Mouse (Mus musculus): ENCODE measurements around the gene Nme1. TPM values are rescaled to one million over a fixed set of nuclear protein-coding genes. Genes with fewer than 3 reads are reported as not detected.

Gene Nme1
- polyA plus RNA-seq (2014; fragmentation: Nextera tagmentation; extraction: Ambion mirVana): 154 and 155 TPM in 2 replicates

GRCm38 (mm10) chr11:93968005-93968847 lies at the start of gene Nme1, which contains the start of gene Gm20390:
Gene Nme1, minus strand, starts transcription at chr11:93968521.
Gene Gm20390, minus strand, starts transcription at chr11:93968293.
- WGBS: under 1% methylated on average over 40 of the region's 40 CpGs
- peak within 1 kb of the TSS; percentile 61 for H3K27ac ChIP-seq (ENCODE audit: low read length)
- no peaks in the 10 kb centered on the region for H3K9me3 ChIP-seq (ENCODE audit: control insufficient read depth, low read depth, low read length)
- H3K4me2 ChIP-seq (replicated peaks; ENCODE audit: low read depth, low read length): peak within 1 kb of the TSS; percentile 83
- H3K9ac ChIP-seq (replicated peaks; ENCODE audit: low read depth, low read length): peak within 1 kb of the TSS; percentile 60
- peak within 1 kb of the TSS; percentile 72 for H3K4me3 ChIP-seq (ENCODE audit: low read depth, low read length)
- peaks cover 21% of the 10 kb centered on the region for H3K36me3 ChIP-seq (ENCODE audit: control insufficient read depth, insufficient read depth, low read length)
- 0 out of 2 replicates have a peak, but pooled peaks cover 4% of the 10 kb centered on the region for H3K4me1 ChIP-seq (ENCODE audit: control insufficient read depth, insufficient read depth, low read length)
- no peaks in the 10 kb centered on the region for H3K27me3 ChIP-seq (ENCODE audit: control insufficient read depth, insufficient read depth, low read length)
- ATAC-seq (ENCODE audit: insufficient number of reproducible peaks, insufficient read depth, low FRiP score, low read depth): peak; percentile 95

GRCm38 (mm10) chr11:94003346-94003745 lies 35.0 kb upstream of the Nme1 start:
- no peak overlapping the region for H3K27ac ChIP-seq (ENCODE audit: low read length)
- ATAC-seq (ENCODE audit: insufficient number of reproducible peaks, insufficient read depth, low FRiP score, low read depth): no peak
- 89% methylated on average over 2 of the region's 2 CpGs for WGBS
- no peak overlapping the region for H3K9ac ChIP-seq (replicated peaks; ENCODE audit: low read depth, low read length)
- no peaks in the 10 kb centered on the region for H3K36me3 ChIP-seq (ENCODE audit: control insufficient read depth, insufficient read depth, low read length)
- H3K4me2 ChIP-seq (replicated peaks; ENCODE audit: low read depth, low read length): no peak overlapping the region
- 0 out of 2 replicates have a peak, but pooled peaks cover under 1% of the 10 kb centered on the region for H3K4me1 ChIP-seq (ENCODE audit: control insufficient read depth, insufficient read depth, low read length)
- H3K4me3 ChIP-seq (ENCODE audit: low read depth, low read length): no peak overlapping the region
- no peaks in the 10 kb centered on the region for H3K9me3 ChIP-seq (ENCODE audit: control insufficient read depth, low read depth, low read length)
- H3K27me3 ChIP-seq (ENCODE audit: control insufficient read depth, insufficient read depth, low read length): no peaks in the 10 kb centered on the region

DNA sequence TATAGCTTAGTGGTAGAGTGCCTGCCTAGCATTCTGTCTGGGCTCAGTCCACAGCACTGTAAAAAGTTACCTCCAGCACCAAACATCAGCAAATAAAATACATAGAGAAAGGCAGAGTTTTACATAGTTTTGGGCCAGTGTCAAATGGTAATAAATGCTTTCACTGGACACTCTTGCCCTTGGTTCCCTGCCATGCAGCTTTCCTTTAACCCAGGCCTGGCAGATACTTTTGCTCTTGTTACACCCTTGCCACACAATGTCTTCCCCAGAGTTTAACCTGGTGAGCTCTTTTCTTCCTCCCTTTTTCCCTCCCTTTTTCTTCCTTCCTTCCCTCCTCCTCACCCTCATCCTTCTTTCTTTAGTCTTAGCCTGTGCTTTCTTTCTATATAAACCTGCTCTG lies 31.0 kb upstream of the Nme1 start:
- no peak for ATAC-seq (ENCODE audit: insufficient number of reproducible peaks, insufficient read depth, low FRiP score, low read depth)
- Histone ChIP-seq H3K36me3 (ENCODE audit: control insufficient read depth, insufficient read depth, low read length) (no peaks in the 10 kb centered on the region), H3K27ac (ENCODE audit: low read length) (no peak overlapping the region)

DNA sequence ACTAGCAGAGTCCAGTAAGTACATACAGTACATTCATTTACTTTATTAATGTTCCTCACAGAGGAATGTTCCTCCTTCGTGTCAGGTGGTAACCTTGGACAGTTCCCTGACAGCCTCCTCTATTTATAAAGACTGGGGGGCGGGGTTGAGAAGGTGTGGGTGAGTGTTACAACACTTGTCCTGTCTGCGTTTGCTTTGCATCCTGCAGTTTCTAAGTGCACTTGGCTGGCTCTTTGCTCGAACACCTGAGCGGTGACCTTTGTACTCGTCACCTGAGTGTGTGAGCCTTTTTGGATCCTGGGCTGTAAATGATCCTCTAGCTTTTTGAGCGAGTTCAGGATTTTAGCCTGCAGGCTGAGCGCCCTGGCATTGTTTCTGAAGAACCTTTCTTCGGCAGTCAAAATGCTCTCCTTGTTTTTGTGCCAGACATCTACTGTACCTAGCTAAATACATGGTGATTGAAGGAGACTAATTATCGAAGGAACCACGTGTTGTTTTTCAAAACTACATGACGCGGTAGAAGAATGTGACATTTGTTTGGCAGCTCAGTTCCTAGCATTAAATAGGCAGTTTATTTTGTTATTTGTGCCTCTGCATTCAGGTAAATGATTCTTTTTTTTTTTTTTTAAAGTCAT lies 28.9 kb upstream of the Nme1 start:
- Histone ChIP-seq H3K4me1 (ENCODE audit: control insufficient read depth, insufficient read depth, low read length) (peaks cover 14% of the 10 kb centered on the region), H3K4me2 (replicated peaks; ENCODE audit: low read depth, low read length) (peak overlapping the region; percentile 74), H3K27me3 (ENCODE audit: control insufficient read depth, insufficient read depth, low read length) (no peaks in the 10 kb centered on the region), H3K9ac (replicated peaks; ENCODE audit: low read depth, low read length) (peak overlapping the region; percentile 22), H3K9me3 (ENCODE audit: control insufficient read depth, low read depth, low read length) (no peaks in the 10 kb centered on the region), H3K36me3 (ENCODE audit: control insufficient read depth, insufficient read depth, low read length) (no peaks in the 10 kb centered on the region), H3K27ac (ENCODE audit: low read length) (no peak overlapping the region), H3K4me3 (ENCODE audit: low read depth, low read length) (peak overlapping the region; percentile 91)
- WGBS: 30% methylated on average over 13 of the region's 13 CpGs
- ATAC-seq (ENCODE audit: insufficient number of reproducible peaks, insufficient read depth, low FRiP score, low read depth): no peak

More for the DNA sequence above, 31.0 kb upstream of the Nme1 start:
- Histone ChIP-seq H3K4me3 (ENCODE audit: low read depth, low read length) (no peak overlapping the region), H3K4me2 (replicated peaks; ENCODE audit: low read depth, low read length) (no peak overlapping the region), H3K27me3 (ENCODE audit: control insufficient read depth, insufficient read depth, low read length) (no peaks in the 10 kb centered on the region), H3K9ac (replicated peaks; ENCODE audit: low read depth, low read length) (no peak overlapping the region), H3K4me1 (ENCODE audit: control insufficient read depth, insufficient read depth, low read length) (peaks cover 14% of the 10 kb centered on the region), H3K9me3 (ENCODE audit: control insufficient read depth, low read depth, low read length) (no peaks in the 10 kb centered on the region)

DNA sequence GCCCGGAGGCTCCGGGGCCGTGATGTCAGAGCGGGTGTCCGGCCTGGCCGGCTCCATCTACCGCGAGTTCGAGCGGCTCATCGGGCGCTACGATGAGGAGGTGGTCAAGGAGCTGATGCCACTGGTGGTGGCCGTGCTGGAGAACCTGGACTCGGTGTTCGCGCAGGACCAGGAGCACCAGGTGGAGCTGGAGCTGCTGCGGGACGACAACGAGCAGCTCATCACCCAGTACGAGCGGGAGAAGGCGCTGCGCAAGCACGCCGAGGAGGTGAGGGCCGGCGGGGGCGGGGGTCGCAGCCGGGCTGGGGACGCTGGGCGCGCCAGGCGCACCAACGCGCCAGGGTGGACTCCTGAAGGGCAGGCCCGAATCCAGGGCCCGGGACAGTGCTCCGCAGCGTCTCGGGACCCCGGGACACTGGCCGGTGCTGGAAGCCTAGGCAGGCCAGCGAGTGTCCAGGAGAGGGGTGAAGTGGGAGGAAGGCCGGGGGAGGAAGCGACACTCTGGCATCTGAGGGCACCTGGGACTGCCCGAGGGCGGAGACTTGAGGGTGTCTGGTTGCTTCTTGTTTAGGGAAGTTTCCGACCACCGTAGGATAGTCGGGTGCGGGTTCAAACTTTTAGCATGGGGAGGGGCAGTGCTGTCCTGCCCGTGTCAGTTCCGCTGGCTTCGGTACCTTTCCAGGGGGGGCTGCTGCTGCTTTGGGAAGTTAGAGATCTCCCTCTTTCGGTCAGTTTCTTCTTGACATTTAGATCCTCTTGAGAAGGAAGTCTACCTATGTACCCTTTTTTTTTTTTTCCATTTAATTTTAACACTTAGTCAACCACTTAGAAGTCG lies 28.2 kb upstream of the Nme1 start:
- Histone ChIP-seq H3K36me3 (ENCODE audit: control insufficient read depth, insufficient read depth, low read length) (no peaks in the 10 kb centered on the region), H3K4me2 (replicated peaks; ENCODE audit: low read depth, low read length) (peak overlapping the region; percentile 74), H3K9ac (replicated peaks; ENCODE audit: low read depth, low read length) (peak overlapping the region; percentile 92), H3K9me3 (ENCODE audit: control insufficient read depth, low read depth, low read length) (no peaks in the 10 kb centered on the region), H3K4me1 (ENCODE audit: control insufficient read depth, insufficient read depth, low read length) (peaks cover 14% of the 10 kb centered on the region), H3K27ac (ENCODE audit: low read length) (peak overlapping the region; percentile 98), H3K4me3 (ENCODE audit: low read depth, low read length) (peak overlapping the region; percentile 91), H3K27me3 (ENCODE audit: control insufficient read depth, insufficient read depth, low read length) (no peaks in the 10 kb centered on the region)
- ATAC-seq (ENCODE audit: insufficient number of reproducible peaks, insufficient read depth, low FRiP score, low read depth): peak; percentile 7
- WGBS: under 1% methylated on average over 58 of the region's 58 CpGs

DNA sequence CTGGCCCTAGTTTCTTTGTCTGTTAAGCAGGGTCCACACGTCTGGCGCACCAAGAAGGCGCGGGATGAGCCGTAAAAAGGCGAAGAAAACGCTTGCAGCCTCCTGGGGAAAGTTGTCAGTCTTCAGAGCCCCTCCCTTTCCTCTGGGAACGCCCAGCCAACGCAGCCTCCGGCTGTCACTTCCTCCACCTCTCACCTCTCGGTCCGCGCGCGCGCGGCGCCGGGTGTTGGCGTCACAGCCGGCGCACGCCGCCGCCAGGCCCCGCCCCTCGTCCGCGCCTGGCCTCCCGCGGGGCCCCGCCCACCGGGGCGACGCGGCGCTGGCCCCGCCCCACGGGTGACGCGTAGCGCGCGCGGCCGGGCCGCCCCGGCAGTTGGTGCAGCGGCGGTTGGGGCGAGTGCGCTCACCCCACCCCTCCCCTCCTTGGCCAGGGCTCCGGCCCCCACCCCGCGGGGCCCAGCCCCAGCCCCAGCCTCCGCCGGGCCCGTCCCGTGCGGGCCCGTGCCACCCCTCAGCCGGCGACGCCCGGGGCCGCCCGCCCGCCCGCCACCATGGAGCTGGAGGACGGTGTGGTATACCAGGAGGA lies 27.5 kb upstream of the Nme1 start, which contains the start of gene Spag9:
Gene Spag9 (plus strand): TSS at position 372 of the 586 bp plus-strand sequence.
- 1% methylated on average over 62 of the region's 70 CpGs for WGBS
- peak within 1 kb of the TSS; percentile 82 for H3K4me2 ChIP-seq (replicated peaks; ENCODE audit: low read depth, low read length)
- peak within 1 kb of the TSS; percentile 91 for H3K4me3 ChIP-seq (ENCODE audit: low read depth, low read length)
- no peaks in the 10 kb centered on the region for H3K9me3 ChIP-seq (ENCODE audit: control insufficient read depth, low read depth, low read length)
- H3K4me1 ChIP-seq (ENCODE audit: control insufficient read depth, insufficient read depth, low read length): peaks cover 14% of the 10 kb centered on the region
- peak within 1 kb of the TSS; percentile 92 for H3K9ac ChIP-seq (replicated peaks; ENCODE audit: low read depth, low read length)
- peak; percentile 94 for ATAC-seq (ENCODE audit: insufficient number of reproducible peaks, insufficient read depth, low FRiP score, low read depth)
- H3K36me3 ChIP-seq (ENCODE audit: control insufficient read depth, insufficient read depth, low read length): no peaks in the 10 kb centered on the region
- no peaks in the 10 kb centered on the region for H3K27me3 ChIP-seq (ENCODE audit: control insufficient read depth, insufficient read depth, low read length)
- H3K27ac ChIP-seq (ENCODE audit: low read length): peak within 1 kb of the TSS; percentile 98

- peak overlapping the region; percentile 91 for H3K4me3 ChIP-seq (ENCODE audit: low read depth, low read length)
- H3K4me1 ChIP-seq (ENCODE audit: control insufficient read depth, insufficient read depth, low read length): peaks cover 14% of the 10 kb centered on the region
- H3K27ac ChIP-seq (ENCODE audit: low read length): peak overlapping the region; percentile 98
- H3K9me3 ChIP-seq (ENCODE audit: control insufficient read depth, low read depth, low read length): no peaks in the 10 kb centered on the region
- WGBS: 5% methylated on average over 15 of the region's 15 CpGs
- peak overlapping the region; percentile 53 for H3K9ac ChIP-seq (replicated peaks; ENCODE audit: low read depth, low read length)
- peak overlapping the region; percentile 82 for H3K4me2 ChIP-seq (replicated peaks; ENCODE audit: low read depth, low read length)
- no peaks in the 10 kb centered on the region for H3K36me3 ChIP-seq (ENCODE audit: control insufficient read depth, insufficient read depth, low read length)
- peak; percentile 77 for ATAC-seq (ENCODE audit: insufficient number of reproducible peaks, insufficient read depth, low FRiP score, low read depth)
- H3K27me3 ChIP-seq (ENCODE audit: control insufficient read depth, insufficient read depth, low read length): no peaks in the 10 kb centered on the region
Measured at GRCm38 (mm10) chr11:93995111-93995719, 26.9 kb upstream of the Nme1 start.

Measured in stomach, embryonic 14.5 days (tissue).